ENCODE assay signal across 8 mouse cellular contexts in genomic region chr11:105362946-105363597, GRCm38 (mm10).
DNase-seq lines count a peak whose midpoint lies in the region; ATAC-seq and TF ChIP-seq lines count a peak whose summit lies in the region.

No protein-coding gene starts in this region.

- peak; percentile 59 for DNase-seq in 3T3-L1 (ENCODE audit: low read depth, low spot score)
- DNase-seq in embryonic facial prominence, embryonic 14.5 days (ENCODE audit: low spot score) = peak; percentile 69
- DNase-seq in heart, adult 8-10 months (ENCODE audit: low spot score) = peak; percentile 74
- peak; percentile 79 for DNase-seq in kidney, adult 9 months
- DNase-seq in spleen, postnatal 10 days (ENCODE audit: low spot score in 2 of 2) = peak; percentile 86 to 90

- peak overlapping the region; percentile 63 for H3K9ac ChIP-seq in embryonic facial prominence, embryonic 14.5 days (ENCODE audit: low read depth, low read length)
- H3K9ac ChIP-seq in limb, embryonic 13.5 days = peak overlapping the region; percentile 70
- H3K9ac ChIP-seq in midbrain, embryonic 15.5 days = peak overlapping the region; percentile 89

- TF ChIP-seq POLR2A in bone marrow macrophage, adult 2 months (IDR thresholded peaks at IDR 0.05; ENCODE audit: borderline replicate concordance, low read depth, low read length) = no peak

- H3K4me3 ChIP-seq in bone marrow macrophage, adult 2 months (ENCODE audit: insufficient read depth, low read length) = peak overlapping the region; percentile 66
- H3K4me3 ChIP-seq in embryonic facial prominence, embryonic 14.5 days (ENCODE audit: low read depth, low read length) = peak overlapping the region; percentile 47
- peak overlapping the region; percentile 58 for H3K4me3 ChIP-seq in limb, embryonic 13.5 days
- H3K4me3 ChIP-seq in midbrain, embryonic 15.5 days = peak overlapping the region; percentile 64

- WGBS in embryonic facial prominence, embryonic 14.5 days = 4% methylated on average over 14 of the region's 40 CpGs
- WGBS in limb, embryonic 13.5 days = 2% methylated on average over 40 of the region's 40 CpGs
- under 1% methylated on average over 40 of the region's 40 CpGs for WGBS in midbrain, embryonic 15.5 days

- no peaks in the 10 kb centered on the region for H3K9me3 ChIP-seq in embryonic facial prominence, embryonic 14.5 days (ENCODE audit: control insufficient read depth, low read length)
- no peaks in the 10 kb centered on the region for H3K9me3 ChIP-seq in limb, embryonic 13.5 days
- no peaks in the 10 kb centered on the region for H3K9me3 ChIP-seq in midbrain, embryonic 15.5 days

- ATAC-seq in embryonic facial prominence, embryonic 14.5 days (ENCODE audit: low read depth) = peak; percentile 78
- peak; percentile 59 for ATAC-seq in limb, embryonic 13.5 days (ENCODE audit: low FRiP score, low read depth)
- peak; percentile 82 for ATAC-seq in midbrain, embryonic 15.5 days (replicated peaks)

- peak; percentile 58; the same call in 1 of the 2 replicates for TF ChIP-seq CTCF in bone marrow macrophage, adult 2 months (IDR thresholded peaks at IDR 0.05; ENCODE audit: low read depth, low read length)

- no peaks in the 10 kb centered on the region for H3K27me3 ChIP-seq in embryonic facial prominence, embryonic 14.5 days (replicated peaks; ENCODE audit: control insufficient read depth, insufficient read depth, low read length)
- peaks cover 15% of the 10 kb centered on the region for H3K27me3 ChIP-seq in limb, embryonic 13.5 days
- no peaks in the 10 kb centered on the region for H3K27me3 ChIP-seq in midbrain, embryonic 15.5 days (replicated peaks)

- peak overlapping the region; percentile 80 for H3K4me2 ChIP-seq in embryonic facial prominence, embryonic 14.5 days (ENCODE audit: low read depth, low read length)
- H3K4me2 ChIP-seq in limb, embryonic 13.5 days (replicated peaks) = peak overlapping the region; percentile 80
- peak overlapping the region; percentile 80 for H3K4me2 ChIP-seq in midbrain, embryonic 15.5 days

- no peak overlapping the region for H3K27ac ChIP-seq in bone marrow macrophage, adult 2 months (ENCODE audit: insufficient read depth, low read depth, low read length)
- no peak overlapping the region for H3K27ac ChIP-seq in embryonic facial prominence, embryonic 14.5 days (replicated peaks; ENCODE audit: low read depth, low read length)
- H3K27ac ChIP-seq in limb, embryonic 13.5 days = no peak overlapping the region
- peak overlapping the region; percentile 81 for H3K27ac ChIP-seq in midbrain, embryonic 15.5 days

- H3K4me1 ChIP-seq in bone marrow macrophage, adult 2 months (ENCODE audit: control insufficient read depth, insufficient read depth, low read length) = no peaks in the 10 kb centered on the region
- peaks cover 7% of the 10 kb centered on the region; the same call in 1 of the 2 replicates for H3K4me1 ChIP-seq in embryonic facial prominence, embryonic 14.5 days (ENCODE audit: control insufficient read depth, insufficient read depth, low read length)
- peaks cover 19% of the 10 kb centered on the region for H3K4me1 ChIP-seq in limb, embryonic 13.5 days
- peaks cover 36% of the 10 kb centered on the region for H3K4me1 ChIP-seq in midbrain, embryonic 15.5 days

- H3K36me3 ChIP-seq in embryonic facial prominence, embryonic 14.5 days (ENCODE audit: control insufficient read depth, insufficient read depth, low read length) = no peaks in the 10 kb centered on the region
- H3K36me3 ChIP-seq in limb, embryonic 13.5 days = no peaks in the 10 kb centered on the region
- H3K36me3 ChIP-seq in midbrain, embryonic 15.5 days (replicated peaks) = no peaks in the 10 kb centered on the region
